In genomic region chr14:56812520-56813036, GRCm38 (mm10) we compare ENCODE assay signal across 8 mouse cellular contexts. TPM values are rescaled to one million over a fixed set of nuclear protein-coding genes. Genes with fewer than 3 reads are reported as not detected.
DNase-seq lines count a peak whose midpoint lies in the region; ATAC-seq lines count a peak whose summit lies in the region.

No protein-coding gene starts in this region.

- no peaks in the 10 kb centered on the region for H3K36me3 ChIP-seq in hindbrain, embryonic 16.5 days (ENCODE audit: control insufficient read depth, insufficient read depth, low read length)
- no peaks in the 10 kb centered on the region for H3K36me3 ChIP-seq in macrophage (ENCODE audit: inconsistent target)

- H3K27me3 ChIP-seq in hindbrain, embryonic 16.5 days (replicated peaks; ENCODE audit: control insufficient read depth, insufficient read depth, low read length): no peaks in the 10 kb centered on the region

- peak overlapping the region; percentile 90 for H3K27ac ChIP-seq in hindbrain, embryonic 16.5 days (ENCODE audit: low read depth, low read length)
- peak overlapping the region; percentile 33 for H3K27ac ChIP-seq in macrophage

- peak; percentile 41 for ATAC-seq in hindbrain, embryonic 16.5 days

- WGBS in hindbrain, embryonic 16.5 days: under 1% methylated on average over 35 of the region's 35 CpGs
- under 1% methylated on average over 34 of the region's 35 CpGs for WGBS in macrophage (ENCODE audit: missing documents)

- peak; percentile 86 for DNase-seq in T-cell, adult 2 months (ENCODE audit: low spot score)
- DNase-seq in cerebellum, postnatal 36 days: peak; percentile 74 to 85
- DNase-seq in frontal cortex, postnatal 36 days (ENCODE audit: low spot score in 2 of 2): peak; percentile 60 to 87
- peak; percentile 65 for DNase-seq in left cerebral cortex, adult 18-20 months (ENCODE audit: low spot score in 2 of 2)
- DNase-seq in right cerebral cortex, adult 2 months (ENCODE audit: low spot score in 2 of 2): peak; percentile 79 to 83
- DNase-seq in urinary bladder, postnatal 14 days (ENCODE audit: low spot score): peak; percentile 82

- peaks cover 10% of the 10 kb centered on the region for H3K4me1 ChIP-seq in hindbrain, embryonic 16.5 days (ENCODE audit: control insufficient read depth, insufficient read depth, low read depth, low read length)

- peaks cover 32% of the 10 kb centered on the region for H3K79me2 ChIP-seq in macrophage (ENCODE audit: inconsistent target)

- peak overlapping the region; percentile 59 for H3K4me2 ChIP-seq in hindbrain, embryonic 16.5 days (ENCODE audit: low read length)

- H3K9ac ChIP-seq in hindbrain, embryonic 16.5 days (ENCODE audit: low read depth, low read length): peak overlapping the region; percentile 70

- no peaks in the 10 kb centered on the region for H3K9me3 ChIP-seq in hindbrain, embryonic 16.5 days (ENCODE audit: control insufficient read depth, low read length)

- H3K4me3 ChIP-seq in hindbrain, embryonic 16.5 days (ENCODE audit: low read length): peak overlapping the region; percentile 52
- H3K4me3 ChIP-seq in macrophage (ENCODE audit: inconsistent target): peak overlapping the region; percentile 30

RNA-seq across cellular contexts. Expression of gene Zmym5, which starts 1.1 kb away (rescaled TPM):
- 30.2 and 30.7 TPM in 2 replicates for polyA plus RNA-seq in hindbrain, embryonic 16.5 days (2015; fragmentation: Nextera tagmentation; extraction: Ambion mirVana)
- total RNA-seq in left cerebral cortex, adult 18-20 months (2021): 10 to 100 TPM; 30.3 to 31.1 TPM
- total RNA-seq in macrophage (2018; cell fraction: chromatin; rRNA removed): 10 to 100 TPM; 47.0 to 97.9 (median 69.4) TPM
- total RNA-seq in macrophage (2018; cell fraction: cytosol; rRNA removed): 10 to 100 TPM in 23 of 26 experiments, 1 to 10 TPM in 3; 8.3 to 18.6 (median 13.0) TPM
- 100 to 1,000 TPM in 3 of 26 experiments, 10 to 100 TPM in 23; 25.0 to 126 (median 66.7) TPM for total RNA-seq in macrophage (2018; cell fraction: nucleus; rRNA removed)
- polyA plus RNA-seq in macrophage (2018): 10.0 to 23.2 TPM (median 16.3 TPM) in 3 replicates

RNA-seq across cellular contexts. Expression of gene Pspc1, which starts 34.5 kb away (rescaled TPM):
- polyA plus RNA-seq in hindbrain, embryonic 16.5 days (2015; fragmentation: Nextera tagmentation; extraction: Ambion mirVana): 26.0 and 30.3 TPM in 2 replicates
- 10 to 100 TPM; 59.5 to 61.0 TPM for total RNA-seq in left cerebral cortex, adult 18-20 months (2021)
- 100 to 1,000 TPM in 25 of 26 experiments, 10 to 100 TPM in 1; 89.3 to 268 (median 179) TPM for total RNA-seq in macrophage (2018; cell fraction: chromatin; rRNA removed)
- total RNA-seq in macrophage (2018; cell fraction: cytosol; rRNA removed): 10 to 100 TPM in 20 of 26 experiments, 1 to 10 TPM in 6; 7.2 to 19.0 (median 12.4) TPM
- 100 to 1,000 TPM in 6 of 26 experiments, 10 to 100 TPM in 20; 32.9 to 143 (median 71.5) TPM for total RNA-seq in macrophage (2018; cell fraction: nucleus; rRNA removed)
- polyA plus RNA-seq in macrophage (2018): 7.7 to 26.9 TPM (median 15.4 TPM) in 3 replicates

Comparison
In these comparisons a context has a peak if more than half of its experiments do, and no peak if none do; other contexts are left out.
1. Peak in every context shown above with its lines: DNase-seq, ATAC-seq, H3K4me3 ChIP-seq and H3K27ac ChIP-seq.